Mouse (Mus musculus) embryonic fibroblast, embryonic 13.5 days (primary cell): ENCODE results near the gene Gm21149. TPM values are rescaled to one million over a fixed set of nuclear protein-coding genes. Genes with fewer than 3 reads are reported as not detected.
"Not testable (repeated sequence)": the region's sequence is repeated elsewhere in the genome, so short reads cannot be mapped to it uniquely, and the experiment has no call there.

Source experiments
- H3K27ac ChIP-seq: 2 replicates; pipeline ENCODE4 v1.5.1; 2012; ENCODE audit warnings: low read length, control low read depth, inconsistent platforms; ENCODE audit not compliant: insufficient read depth
- H3K4me1 ChIP-seq: 2 replicates; pipeline ENCODE4 v1.6.1; 2011; ENCODE audit warnings: low read length; ENCODE audit not compliant: control insufficient read depth, insufficient read depth
- H3K4me3 ChIP-seq: 2 replicates; pipeline ENCODE4 v1.5.1; 2011; ENCODE audit warnings: mild to moderate bottlenecking, control low read depth, low read length; ENCODE audit not compliant: insufficient read depth
- CTCF ChIP-seq: IDR thresholded peaks from 2 replicates; pipeline ENCODE4 v1.5.1; 2011; ENCODE audit warnings: mild to moderate bottlenecking, control low read depth, low read length, moderate library complexity, borderline replicate concordance; ENCODE audit not compliant: insufficient read depth
- POLR2A ChIP-seq: IDR thresholded peaks from 2 replicates; pipeline ENCODE4 v1.6.1; 2011; ENCODE audit warnings: low read depth, mild to moderate bottlenecking, control low read depth, low read length, moderate library complexity
- polyA plus RNA-seq: library from polyadenylated mRNA; stranded (reverse); fragments of >200 nt; gene quantifications from 2 replicates; pipeline ENCODE4 v1.2.4, GENCODE M21; 2011; ENCODE audit warnings: low read depth; ENCODE audit not compliant: missing spikeins, insufficient read length

Gm21149 gene
- polyA plus RNA-seq, 1 experiment, result not detected

- Histone ChIP-seq H3K4me3 (no peak overlapping the region), H3K27ac (no peak overlapping the region), H3K4me1 (no peaks in the 10 kb centered on the region)
- no peak for TF ChIP-seq POLR2A
- TF ChIP-seq CTCF, result no peak
Measured at GRCm38 (mm10) chr5:15488743-15489142, 12.4 kb upstream of the Gm21149 start.

DNA sequence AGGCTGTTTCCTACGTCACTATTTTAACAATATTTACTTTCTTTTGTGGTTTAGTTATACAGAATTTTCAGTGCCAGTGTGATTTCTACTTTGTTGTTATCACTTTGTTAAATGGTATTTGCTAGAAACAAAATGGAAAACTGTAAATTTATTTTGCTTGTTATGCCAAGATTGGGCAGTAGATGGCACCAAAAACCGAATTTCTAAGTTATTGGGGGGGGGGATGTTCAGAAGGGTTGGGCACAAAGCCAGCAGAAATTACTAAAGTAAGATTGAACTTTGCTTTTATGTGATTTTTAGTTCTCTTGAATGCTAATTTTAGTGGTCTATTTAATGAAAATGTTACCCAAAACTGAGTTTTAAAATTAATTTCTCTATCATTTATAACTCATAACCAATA lies 8.3 kb upstream of the Gm21149 start:
- H3K4me3 ChIP-seq, H3K4me1 ChIP-seq, H3K27ac ChIP-seq: not testable (repeated sequence)

DNA sequence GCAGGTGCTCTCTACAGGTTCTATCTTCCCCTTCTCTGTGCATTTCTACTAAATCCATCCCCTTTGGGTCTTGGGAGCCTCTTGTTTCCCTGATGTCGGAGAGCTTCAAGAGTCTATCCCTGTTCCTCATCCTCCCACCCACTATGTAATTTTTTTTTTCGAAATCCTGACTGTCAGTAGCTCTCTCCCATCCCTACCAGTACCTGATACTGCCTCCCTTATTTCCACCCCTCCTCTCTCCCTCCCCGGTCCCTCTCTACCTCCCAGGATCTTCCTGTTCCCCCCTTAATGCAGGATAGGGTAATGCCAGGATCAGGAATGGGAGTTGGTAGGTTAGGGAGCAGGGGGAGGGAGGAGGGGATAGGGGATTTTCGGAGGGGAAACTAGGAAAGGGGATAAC lies 7.3 kb upstream of the Gm21149 start:
- not testable (repeated sequence) for H3K4me1 ChIP-seq, H3K4me3 ChIP-seq, H3K27ac ChIP-seq

GRCm38 (mm10) chr5:15482815-15483214 lies 6.5 kb upstream of the Gm21149 start:
- H3K4me1 ChIP-seq, H3K27ac ChIP-seq, H3K4me3 ChIP-seq: not testable (repeated sequence)

DNA sequence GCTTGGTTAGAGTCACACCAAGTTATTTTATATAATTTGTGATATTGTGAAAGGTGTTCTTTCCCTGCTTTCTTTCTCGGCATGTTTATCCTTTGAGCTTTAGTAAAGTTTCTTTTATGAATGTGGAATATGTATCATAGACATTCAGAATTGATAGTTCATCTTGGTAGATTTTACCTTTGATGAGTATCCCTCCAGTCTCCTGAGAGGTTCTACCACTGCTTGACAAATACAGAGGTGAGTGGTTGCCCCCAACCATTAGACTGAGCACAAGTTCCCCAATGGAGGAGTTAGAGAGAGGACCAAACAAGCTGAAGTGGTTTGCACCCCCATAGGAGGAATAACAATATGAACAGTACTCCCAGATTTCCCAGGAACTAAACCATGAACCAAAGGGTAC lies 6.2 kb downstream of the Gm21149 start:
- H3K27ac ChIP-seq, H3K4me3 ChIP-seq: not testable (repeated sequence)

DNA sequence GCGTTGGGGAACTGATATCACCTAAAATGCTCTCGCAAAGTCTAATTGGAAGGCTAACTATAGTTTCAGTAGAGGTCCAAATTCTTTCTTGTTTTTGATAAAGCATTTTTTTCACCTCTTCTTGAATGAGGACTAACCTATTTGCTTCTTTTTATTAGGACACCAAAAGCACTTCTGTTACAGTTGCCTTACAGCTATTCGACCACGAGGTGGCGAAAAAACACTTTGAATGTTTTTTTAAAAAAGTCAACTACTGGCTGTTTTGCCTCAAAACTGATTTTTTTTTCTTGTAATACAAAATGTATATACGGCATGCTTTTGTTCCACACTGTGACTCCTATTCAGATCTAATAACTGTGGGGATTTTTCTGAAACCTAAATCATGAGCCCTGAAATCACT lies 8.6 kb downstream of the Gm21149 start:
- not testable (repeated sequence) for H3K4me3 ChIP-seq, H3K4me1 ChIP-seq, H3K27ac ChIP-seq

More for the DNA sequence above, 6.2 kb downstream of the Gm21149 start:
- not testable (repeated sequence) for H3K4me1 ChIP-seq

DNA sequence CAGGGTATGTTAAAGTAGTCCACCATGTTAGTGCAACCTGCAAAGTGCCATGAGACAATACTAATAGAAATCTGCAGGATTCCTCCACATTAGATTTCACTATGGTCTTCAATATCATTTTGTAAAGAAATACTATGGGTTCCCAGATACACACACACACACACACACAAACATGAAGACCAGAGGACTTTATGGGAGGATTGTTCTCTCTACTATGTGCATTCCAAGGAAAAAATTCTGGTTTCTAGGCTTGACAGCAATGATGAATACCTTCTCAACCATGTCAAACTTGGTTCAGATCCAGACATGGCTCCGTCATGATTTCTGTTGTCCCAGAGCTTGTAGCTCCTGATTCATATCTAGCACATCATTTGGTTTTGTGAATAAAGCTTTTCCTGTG lies 10.1 kb downstream of the Gm21149 start:
- H3K4me3 ChIP-seq, H3K27ac ChIP-seq, H3K4me1 ChIP-seq: not testable (repeated sequence)

DNA sequence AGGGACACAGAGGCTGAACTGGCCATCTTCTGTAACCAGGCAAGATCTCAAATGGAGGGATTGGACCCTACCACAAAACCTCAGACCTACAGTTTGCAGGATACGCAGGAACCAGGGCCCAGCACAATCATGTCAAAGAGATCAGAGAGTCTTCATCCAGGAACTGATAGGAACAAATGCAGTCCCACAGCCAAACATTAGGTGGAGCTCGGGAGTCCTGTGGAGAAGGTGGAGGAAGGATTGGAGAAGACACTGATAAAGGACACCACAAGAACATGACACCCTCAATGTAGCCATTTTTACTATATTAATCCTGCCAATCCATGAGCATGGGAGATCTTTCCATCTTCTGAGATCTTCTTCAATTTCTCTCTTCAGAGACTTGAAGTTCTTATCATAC lies 12.8 kb downstream of the Gm21149 start:
- H3K4me1 ChIP-seq, H3K27ac ChIP-seq, H3K4me3 ChIP-seq: not testable (repeated sequence)

GRCm38 (mm10) chr5:15461613-15462012 lies 14.7 kb downstream of the Gm21149 start:
- H3K4me3 ChIP-seq, H3K27ac ChIP-seq, H3K4me1 ChIP-seq: not testable (repeated sequence)

DNA sequence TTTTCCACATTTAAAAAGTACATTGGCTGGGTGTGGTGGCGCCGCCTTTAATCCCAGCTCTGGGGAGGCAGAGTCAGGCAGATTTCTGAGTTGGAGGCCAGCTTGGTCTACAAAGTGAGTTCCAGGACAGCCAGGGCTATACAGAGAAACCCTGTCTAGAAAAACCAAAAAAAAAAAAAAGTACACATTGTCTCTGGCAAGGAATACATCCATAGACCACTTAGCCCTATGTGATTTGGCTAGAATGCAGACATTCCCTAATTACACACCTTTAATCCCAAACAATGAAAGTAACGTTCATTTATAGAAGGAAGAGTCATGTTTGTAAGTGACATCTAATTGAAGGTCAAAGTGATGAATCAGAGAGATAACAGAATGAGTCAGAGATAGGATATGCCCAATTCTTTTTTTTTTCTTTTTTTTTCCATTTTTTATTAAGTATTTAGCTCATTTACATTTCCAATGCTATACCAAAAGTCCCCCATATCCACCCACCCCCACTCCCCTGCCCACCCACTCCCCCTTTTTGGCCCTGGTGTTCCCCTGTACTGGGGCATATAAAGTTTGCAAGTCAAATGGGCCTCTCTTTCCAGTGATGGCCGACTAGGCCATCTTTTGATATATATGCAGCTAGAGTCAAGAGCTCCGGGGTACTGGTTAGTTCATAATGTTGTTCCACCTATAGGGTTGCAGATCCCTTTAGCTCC lies 18.3 kb downstream of the Gm21149 start:
- not testable (repeated sequence) for H3K4me1 ChIP-seq, H3K27ac ChIP-seq, H3K4me3 ChIP-seq

Other genes with a start within 250 kb of the Gm21149 start
- not detected in 2 replicates for gene Gm21190, start 52.7 kb upstream of the Gm21149 start, polyA plus RNA-seq
- gene Gm21083, start 100.8 kb upstream of the Gm21149 start, polyA plus RNA-seq, result not detected in 2 replicates
- not detected in 2 replicates for gene Speer4d, start 142.5 kb upstream of the Gm21149 start, polyA plus RNA-seq
- not detected in 2 replicates for gene 4930572O03Rik, start 180.5 kb upstream of the Gm21149 start, polyA plus RNA-seq
- gene Speer4c, start 237.7 kb upstream of the Gm21149 start, polyA plus RNA-seq, result not detected in 2 replicates